ENCODE assay signal across 20 mouse cellular contexts in the genomic region with DNA sequence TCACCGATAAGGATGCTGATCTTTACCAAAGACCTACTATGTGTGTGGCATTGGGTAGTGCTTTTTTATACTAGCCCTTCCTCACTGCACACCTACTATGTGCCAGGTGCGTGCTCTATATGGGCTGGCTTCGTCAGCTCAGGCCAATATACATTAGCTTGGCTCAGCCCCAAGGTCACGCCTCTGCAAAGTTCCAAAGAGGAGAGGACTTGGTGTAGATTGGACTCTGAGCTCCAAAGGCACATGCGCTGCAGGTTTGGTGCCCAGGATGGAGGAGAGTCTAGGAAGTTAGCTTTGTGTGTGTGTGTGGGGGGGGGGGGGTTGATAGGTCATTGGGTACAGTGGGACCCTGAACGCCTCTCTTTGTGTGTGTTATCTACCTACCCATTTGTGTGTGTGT. TPM values are rescaled to one million over a fixed set of nuclear protein-coding genes. Genes with fewer than 3 reads are reported as not detected.
A peak's percentile ranks its signal among the peaks of the same experiment; 100 is the strongest.
DNase-seq lines count a peak whose midpoint lies in the region; ATAC-seq and TF ChIP-seq lines count a peak whose summit lies in the region.
"Had no signal": no experiment of that assay in that cellular context is flagged by ENCODE, and none has a peak within 500 bp of the region (broad histone marks: within the 10 kb centered on the region; RNA-seq: fewer than 3 reads in every experiment).

No protein-coding gene starts in this region.

- H3K9me3 ChIP-seq in forebrain, embryonic 14.5 days (replicated peaks; ENCODE audit: control insufficient read depth, low read length), result no peaks in the 10 kb centered on the region
- H3K9me3 ChIP-seq in forebrain, postnatal 0 days (ENCODE audit: low read length), result no peaks in the 10 kb centered on the region
- H3K9me3 ChIP-seq in midbrain, embryonic 15.5 days, result no peaks in the 10 kb centered on the region
- H3K9me3 ChIP-seq in midbrain, embryonic 14.5 days (ENCODE audit: control insufficient read depth, low read length), result no peaks in the 10 kb centered on the region
- H3K9me3 ChIP-seq in intestine, embryonic 16.5 days (ENCODE audit: control insufficient read depth, low read length), result no peaks in the 10 kb centered on the region
- H3K9me3 ChIP-seq: heart, embryonic 15.5 days; hindbrain, embryonic 15.5 days; kidney, embryonic 15.5 days; liver, embryonic 13.5 days had no signal

- no peak for ATAC-seq in forebrain, embryonic 14.5 days
- ATAC-seq in forebrain, postnatal 0 days, result no peak
- ATAC-seq in midbrain, embryonic 15.5 days (replicated peaks), result no peak
- no peak for ATAC-seq in midbrain, embryonic 14.5 days (ENCODE audit: low FRiP score, low TSS enrichment)
- peak; percentile 81 for ATAC-seq in intestine, embryonic 16.5 days

- no peak overlapping the region for H3K9ac ChIP-seq in forebrain, embryonic 14.5 days (ENCODE audit: low read length)
- no peak overlapping the region for H3K9ac ChIP-seq in forebrain, postnatal 0 days
- no peak overlapping the region for H3K9ac ChIP-seq in midbrain, embryonic 15.5 days
- H3K9ac ChIP-seq in midbrain, embryonic 14.5 days (replicated peaks; ENCODE audit: low read length), result no peak overlapping the region
- H3K9ac ChIP-seq in intestine, embryonic 16.5 days (ENCODE audit: low read depth, low read length), result no peak overlapping the region
- H3K9ac ChIP-seq: heart, embryonic 15.5 days; hindbrain, embryonic 15.5 days; kidney, embryonic 15.5 days; liver, embryonic 13.5 days had no signal

- no peak for TF ChIP-seq CTCF in forebrain, postnatal 0 days (IDR thresholded peaks at IDR 0.05; ENCODE audit: low read depth)

- 78% methylated on average over 6 of the region's 6 CpGs for WGBS in forebrain, embryonic 14.5 days
- 75% methylated on average over 6 of the region's 6 CpGs for WGBS in forebrain, postnatal 0 days
- 80% methylated on average over 6 of the region's 6 CpGs for WGBS in midbrain, embryonic 15.5 days
- WGBS in midbrain, embryonic 14.5 days, result 89% methylated on average over 6 of the region's 6 CpGs
- 60% methylated on average over 6 of the region's 6 CpGs for whole genome bisulfite sequencing in intestine, embryonic 16.5 days

- H3K4me3 ChIP-seq in forebrain, embryonic 14.5 days (ENCODE audit: low read depth, low read length), result no peak overlapping the region
- H3K4me3 ChIP-seq in forebrain, postnatal 0 days (ENCODE audit: low read depth, low read length), result no peak overlapping the region
- H3K4me3 ChIP-seq in midbrain, embryonic 15.5 days, result no peak overlapping the region
- no peak overlapping the region for H3K4me3 ChIP-seq in midbrain, embryonic 14.5 days (replicated peaks; ENCODE audit: low read depth, low read length)
- no peak overlapping the region for H3K4me3 ChIP-seq in intestine, embryonic 16.5 days (ENCODE audit: low read length)
- H3K4me3 ChIP-seq: heart, embryonic 15.5 days; hindbrain, embryonic 15.5 days; kidney, embryonic 15.5 days; left cerebral cortex, adult 2 months; liver, embryonic 13.5 days; myocyte had no signal

- no peak overlapping the region for H3K4me2 ChIP-seq in forebrain, embryonic 14.5 days (ENCODE audit: low read length)
- no peak overlapping the region for H3K4me2 ChIP-seq in forebrain, postnatal 0 days (ENCODE audit: low read depth)
- no peak overlapping the region for H3K4me2 ChIP-seq in midbrain, embryonic 15.5 days
- H3K4me2 ChIP-seq in midbrain, embryonic 14.5 days (ENCODE audit: low read length), result no peak overlapping the region
- H3K4me2 ChIP-seq in intestine, embryonic 16.5 days (ENCODE audit: low read depth, low read length), result no peak overlapping the region
- H3K4me2 ChIP-seq: heart, embryonic 15.5 days; hindbrain, embryonic 15.5 days; kidney, embryonic 15.5 days; liver, embryonic 13.5 days had no signal

- peaks cover 14% of the 10 kb centered on the region for H3K4me1 ChIP-seq in forebrain, embryonic 14.5 days (ENCODE audit: control insufficient read depth, insufficient read depth, low read length)
- peaks cover 7% of the 10 kb centered on the region for H3K4me1 ChIP-seq in forebrain, postnatal 0 days (ENCODE audit: insufficient read depth)
- peaks cover 34% of the 10 kb centered on the region for H3K4me1 ChIP-seq in midbrain, embryonic 15.5 days
- H3K4me1 ChIP-seq in midbrain, embryonic 14.5 days (ENCODE audit: control insufficient read depth, insufficient read depth, low read length), result peaks cover 28% of the 10 kb centered on the region
- peaks cover 12% of the 10 kb centered on the region; the same call in 1 of the 2 replicates for H3K4me1 ChIP-seq in intestine, embryonic 16.5 days (ENCODE audit: control insufficient read depth, insufficient read depth, low read length)
- H3K4me1 ChIP-seq: heart, embryonic 15.5 days; liver, embryonic 13.5 days had no signal

- H3K36me3 ChIP-seq in forebrain, embryonic 14.5 days (ENCODE audit: control insufficient read depth, insufficient read depth, low read length), result no peaks in the 10 kb centered on the region
- H3K36me3 ChIP-seq in forebrain, postnatal 0 days (ENCODE audit: insufficient read depth), result no peaks in the 10 kb centered on the region
- no peaks in the 10 kb centered on the region for H3K36me3 ChIP-seq in midbrain, embryonic 15.5 days (replicated peaks)
- H3K36me3 ChIP-seq in midbrain, embryonic 14.5 days (ENCODE audit: control insufficient read depth, insufficient read depth, low read length), result no peaks in the 10 kb centered on the region
- no peaks in the 10 kb centered on the region for H3K36me3 ChIP-seq in intestine, embryonic 16.5 days (ENCODE audit: control insufficient read depth, insufficient read depth, low read length)
- H3K36me3 ChIP-seq: heart, embryonic 15.5 days; hindbrain, embryonic 15.5 days; kidney, embryonic 15.5 days; liver, embryonic 13.5 days had no signal

- no peak for DNase-seq in forebrain, embryonic 14.5 days (ENCODE audit: low spot score)
- DNase-seq in forebrain, postnatal 0 days, result no peak
- DNase-seq in midbrain, embryonic 14.5 days, result no peak
- no peak for DNase-seq in embryo, embryonic 11 days
- DNase-seq in spleen, adult 18-20 months, result no peak
- DNase-seq: adrenal gland, postnatal 10 days; heart, postnatal 36 days; layer of hippocampus, adult 9-11 months; liver, embryonic 13.5 days; lung, adult 2 months; lung, postnatal 36 days; right cerebral cortex, adult 18-20 months had no signal

- H3K27ac ChIP-seq in forebrain, embryonic 14.5 days (ENCODE audit: low read depth, low read length), result 0 out of 2 replicates have a peak overlapping the region, but pooled peaks have one; percentile 15
- no peak overlapping the region for H3K27ac ChIP-seq in forebrain, postnatal 0 days (ENCODE audit: low read depth, low read length)
- H3K27ac ChIP-seq in midbrain, embryonic 15.5 days, result 0 out of 2 replicates have a peak overlapping the region, but pooled peaks have one; percentile 4
- no peak overlapping the region for H3K27ac ChIP-seq in midbrain, embryonic 14.5 days (replicated peaks; ENCODE audit: low read depth, low read length)
- no peak overlapping the region for H3K27ac ChIP-seq in intestine, embryonic 16.5 days (ENCODE audit: low read length)
- H3K27ac ChIP-seq: heart, embryonic 15.5 days; hindbrain, embryonic 15.5 days; kidney, embryonic 15.5 days; left cerebral cortex, adult 2 months; liver, embryonic 13.5 days had no signal

- H3K27me3 ChIP-seq in forebrain, embryonic 14.5 days (replicated peaks; ENCODE audit: control insufficient read depth, insufficient read depth, low read length), result no peaks in the 10 kb centered on the region
- no peaks in the 10 kb centered on the region for H3K27me3 ChIP-seq in forebrain, postnatal 0 days (ENCODE audit: insufficient read depth, low read length)
- no peaks in the 10 kb centered on the region for H3K27me3 ChIP-seq in midbrain, embryonic 15.5 days (replicated peaks)
- no peaks in the 10 kb centered on the region for H3K27me3 ChIP-seq in midbrain, embryonic 14.5 days (ENCODE audit: control insufficient read depth, insufficient read depth, low read length)
- H3K27me3 ChIP-seq in intestine, embryonic 16.5 days (replicated peaks; ENCODE audit: control insufficient read depth, insufficient read depth, low read length), result no peaks in the 10 kb centered on the region
- H3K27me3 ChIP-seq: hindbrain, embryonic 15.5 days had no signal

RNA-seq across cellular contexts. Expression of a gene that starts 17.6 kb away (rescaled TPM):
- polyA plus RNA-seq in forebrain, embryonic 14.5 days (2014; fragmentation: Nextera tagmentation; extraction: Ambion mirVana), result 45.2 and 45.8 TPM in 2 replicates
- total RNA-seq in forebrain, postnatal 0 days (2014; rRNA removed), result 53.9 and 57.1 TPM in 2 replicates
- 67.4 and 78.2 TPM in 2 replicates for polyA plus RNA-seq in forebrain, postnatal 0 days (2015; fragmentation: Nextera tagmentation; extraction: Ambion mirVana)
- polyA plus RNA-seq in midbrain, embryonic 15.5 days (2015; fragmentation: Nextera tagmentation; extraction: Ambion mirVana), result 39.7 and 49.0 TPM in 2 replicates
- 19.1 and 40.0 TPM in 2 replicates for polyA plus RNA-seq in midbrain, embryonic 14.5 days (2014; fragmentation: Nextera tagmentation; extraction: Ambion mirVana)
- 76.3 and 77.6 TPM in 2 replicates for polyA plus RNA-seq in intestine, embryonic 16.5 days (2015; fragmentation: Nextera tagmentation; extraction: Ambion mirVana)
- total RNA-seq: megakaryocyte-erythroid progenitor cell, adult 5-6 weeks had no signal
- polyA plus RNA-seq: myocyte had no signal

RNA-seq across cellular contexts. Expression of a gene that starts 24.5 kb away (rescaled TPM):
- 22.3 and 25.6 TPM in 2 replicates for polyA plus RNA-seq in forebrain, embryonic 14.5 days (2014; fragmentation: Nextera tagmentation; extraction: Ambion mirVana)
- total RNA-seq in forebrain, postnatal 0 days (2014; rRNA removed), result 61.9 and 64.6 TPM in 2 replicates
- polyA plus RNA-seq in forebrain, postnatal 0 days (2015; fragmentation: Nextera tagmentation; extraction: Ambion mirVana), result 46.1 and 49.3 TPM in 2 replicates
- polyA plus RNA-seq in midbrain, embryonic 15.5 days (2015; fragmentation: Nextera tagmentation; extraction: Ambion mirVana), result 21.7 and 28.4 TPM in 2 replicates
- polyA plus RNA-seq in midbrain, embryonic 14.5 days (2014; fragmentation: Nextera tagmentation; extraction: Ambion mirVana), result 11.0 and 19.3 TPM in 2 replicates
- polyA plus RNA-seq in intestine, embryonic 16.5 days (2015; fragmentation: Nextera tagmentation; extraction: Ambion mirVana), result 28.4 and 32.9 TPM in 2 replicates
- total RNA-seq: megakaryocyte-erythroid progenitor cell, adult 5-6 weeks had no signal
- polyA plus RNA-seq: myocyte had no signal

RNA-seq across cellular contexts. Expression of a gene that starts 30.2 kb away (rescaled TPM):
- polyA plus RNA-seq in forebrain, embryonic 14.5 days (2014; fragmentation: Nextera tagmentation; extraction: Ambion mirVana), result 24.3 and 28.1 TPM in 2 replicates
- 47.7 and 53.1 TPM in 2 replicates for total RNA-seq in forebrain, postnatal 0 days (2014; rRNA removed)
- 42.2 and 43.5 TPM in 2 replicates for polyA plus RNA-seq in forebrain, postnatal 0 days (2015; fragmentation: Nextera tagmentation; extraction: Ambion mirVana)
- polyA plus RNA-seq in midbrain, embryonic 15.5 days (2015; fragmentation: Nextera tagmentation; extraction: Ambion mirVana), result 25.1 and 33.3 TPM in 2 replicates
- 12.7 and 23.0 TPM in 2 replicates for polyA plus RNA-seq in midbrain, embryonic 14.5 days (2014; fragmentation: Nextera tagmentation; extraction: Ambion mirVana)
- polyA plus RNA-seq in intestine, embryonic 16.5 days (2015; fragmentation: Nextera tagmentation; extraction: Ambion mirVana), result 60.4 and 60.6 TPM in 2 replicates
- total RNA-seq: megakaryocyte-erythroid progenitor cell, adult 5-6 weeks had no signal
- polyA plus RNA-seq: myocyte had no signal

RNA-seq across cellular contexts. Expression of a gene that starts 32.6 kb away (rescaled TPM):
- polyA plus RNA-seq in forebrain, embryonic 14.5 days (2014; fragmentation: Nextera tagmentation; extraction: Ambion mirVana), result 9.3 and 9.6 TPM in 2 replicates
- 79.9 and 85.6 TPM in 2 replicates for total RNA-seq in forebrain, postnatal 0 days (2014; rRNA removed)
- 9.2 and 10.8 TPM in 2 replicates for polyA plus RNA-seq in forebrain, postnatal 0 days (2015; fragmentation: Nextera tagmentation; extraction: Ambion mirVana)
- polyA plus RNA-seq in midbrain, embryonic 15.5 days (2015; fragmentation: Nextera tagmentation; extraction: Ambion mirVana), result 31.0 and 31.7 TPM in 2 replicates
- 27.6 and 32.8 TPM in 2 replicates for polyA plus RNA-seq in midbrain, embryonic 14.5 days (2014; fragmentation: Nextera tagmentation; extraction: Ambion mirVana)
- polyA plus RNA-seq in intestine, embryonic 16.5 days (2015; fragmentation: Nextera tagmentation; extraction: Ambion mirVana), result 3.1 and 3.5 TPM in 2 replicates

Comparison
In these comparisons a context has a peak if more than half of its experiments do, and no peak if none do; other contexts are left out.
1. H3K27ac ChIP-seq: peak in forebrain, embryonic 14.5 days (single experiment) and midbrain, embryonic 15.5 days (single experiment); none in forebrain, postnatal 0 days (single experiment), midbrain, embryonic 14.5 days (single experiment) and intestine, embryonic 16.5 days (single experiment).